Mouse (Mus musculus) G1E (cell line): Measurements from ENCODE around the gene Efna4. TPM values are rescaled to one million over a fixed set of nuclear protein-coding genes. Genes with fewer than 3 reads are reported as not detected.

Source experiments
- ATAC-seq: 2 replicates; pipeline ENCODE4 v1.8.0; 2016; ENCODE audit warnings: mild to moderate bottlenecking; ENCODE audit not compliant: insufficient number of reproducible peaks, poor library complexity, low FRiP score, severe bottlenecking; ENCODE audit errors: extremely low read depth
- DNase-seq: peaks from one replicate; pipeline ENCODE4 v3.0.0; 2012; ENCODE audit warnings: low spot score
- H3K27me3 ChIP-seq: 2 replicates; pipeline ENCODE4 v1.6.1; 2012; ENCODE audit warnings: mild to moderate bottlenecking, low read length, inconsistent platforms; ENCODE audit not compliant: insufficient read depth
- H3K36me3 ChIP-seq: replicated peaks from 2 replicates; pipeline ENCODE3; 2012; ENCODE audit warnings: mild to moderate bottlenecking, inconsistent platforms
- H3K4me1 ChIP-seq: 2 replicates; pipeline ENCODE4 v1.6.1; 2012; ENCODE audit warnings: low read depth, low read length, inconsistent platforms, mixed read lengths; ENCODE audit not compliant: insufficient read depth
- H3K4me3 ChIP-seq: 2 replicates; pipeline ENCODE4 v1.5.1; 2012; ENCODE audit warnings: low read depth, mild to moderate bottlenecking, inconsistent platforms, low read length, moderate library complexity, mixed read lengths
- H3K9me3 ChIP-seq: replicated peaks from 2 replicates; pipeline ENCODE4 v1.6.1; 2012; ENCODE audit warnings: inconsistent platforms
- CTCF ChIP-seq: IDR thresholded peaks from 2 replicates; pipeline ENCODE4 v1.5.1; 2012; ENCODE audit warnings: low read depth, low read length, inconsistent platforms, mixed read lengths
- GATA1 ChIP-seq: IDR thresholded peaks from 2 replicates; pipeline ENCODE4 v1.6.1; 2012; ENCODE audit warnings: borderline replicate concordance, low read length, inconsistent platforms, mixed read lengths
- GATA2 ChIP-seq: IDR thresholded peaks from 2 replicates; pipeline ENCODE4 v1.6.1; 2012; ENCODE audit warnings: low read depth, low read length, inconsistent platforms, borderline replicate concordance
- POLR2AphosphoS5 ChIP-seq: IDR thresholded peaks from 2 replicates; pipeline ENCODE4 v1.6.1; 2012; ENCODE audit warnings: low read depth, low read length, inconsistent platforms; ENCODE audit not compliant: insufficient replicate concordance
- TAL1 ChIP-seq: conservative IDR thresholded peaks from 2 replicates; pipeline ENCODE4 v1.6.1; 2012; ENCODE audit warnings: low read depth, low read length, inconsistent platforms, mixed read lengths
- polyA plus RNA-seq: library from polyadenylated mRNA; stranded (reverse); fragments of >175 nt; gene quantifications from 2 replicates; pipeline ENCODE4 v1.2.3, GENCODE M21; 2012
- total RNA-seq, 2 experiments: library from RNA; stranded (forward) in 1 of 2; stranded (reverse) in 1 of 2; fragments of 200-1000 nt in 1 of 2; fragments of >200 nt in 1 of 2; fragmentation: Nextera tagmentation in 1 of 2; gene quantifications; 2 replicates each; pipeline ENCODE4 v1.2.3; 2014 to 2017

Gene Efna4
- total and polyA plus RNA-seq, 3 experiments, result not detected

DNA sequence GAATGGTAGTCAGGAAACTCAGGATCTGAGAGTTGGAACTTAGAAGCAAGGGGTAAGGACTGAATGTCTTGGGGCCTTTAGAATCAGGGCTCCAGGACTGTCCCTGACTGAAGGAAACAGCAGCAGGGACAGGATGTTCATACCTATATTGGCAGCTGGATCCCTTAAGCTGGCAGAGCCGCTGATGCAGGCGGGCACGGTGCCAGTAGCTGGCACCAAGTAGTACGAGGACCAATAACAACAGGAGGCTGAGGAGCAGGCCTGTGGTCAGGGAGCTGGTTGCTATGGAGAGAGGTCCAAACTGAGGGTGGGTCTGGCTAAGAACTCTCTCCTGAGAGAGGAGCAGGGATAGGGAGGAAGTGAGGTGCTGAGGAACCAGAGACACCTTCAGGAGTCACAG, 4.0 kb upstream of the Efna4 start:
- peaks cover 79% of the 10 kb centered on the region for H3K27me3 ChIP-seq
- no peaks in the 10 kb centered on the region for H3K9me3 ChIP-seq
- H3K4me3 ChIP-seq, result no peak overlapping the region
- DNase-seq, result no peak
- ATAC-seq, result no peak
- H3K4me1 ChIP-seq, result peaks cover 15% of the 10 kb centered on the region
- TF ChIP-seq GATA1 (no peak), POLR2AphosphoS5 (no peak), CTCF (no peak), TAL1 (no peak), GATA2 (no peak)
- H3K36me3 ChIP-seq, result no peaks in the 10 kb centered on the region

DNA sequence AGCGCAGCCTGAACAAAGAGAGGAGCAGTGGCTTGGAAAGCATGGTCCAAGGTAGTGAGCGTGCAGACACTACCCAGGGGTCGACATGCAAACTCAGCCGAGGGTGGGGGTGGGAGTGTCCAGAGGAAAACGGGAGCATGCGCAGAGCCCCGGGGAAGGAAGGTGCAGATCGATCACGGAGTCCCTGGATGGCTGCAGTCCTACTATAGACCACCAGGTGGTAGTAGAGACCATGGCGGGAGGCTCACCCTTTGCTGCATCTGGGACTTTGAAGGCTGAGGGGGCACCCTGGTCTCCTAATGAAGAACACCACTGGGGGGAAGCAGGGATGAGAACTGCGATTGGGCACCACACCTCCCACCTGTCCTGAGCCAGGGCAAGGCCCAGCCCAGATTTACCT, 2.6 kb upstream of the Efna4 start:
- DNase-seq, result peak; percentile 73
- Histone ChIP-seq H3K4me3 (no peak overlapping the region), H3K36me3 (no peaks in the 10 kb centered on the region), H3K4me1 (peaks cover 15% of the 10 kb centered on the region), H3K9me3 (no peaks in the 10 kb centered on the region), H3K27me3 (peaks cover 83% of the 10 kb centered on the region)
- peak; percentile 49; the same call in 1 of the 2 replicates for ATAC-seq
- TF ChIP-seq CTCF (peak; percentile 91), TAL1 (no peak), GATA2 (no peak)

DNA sequence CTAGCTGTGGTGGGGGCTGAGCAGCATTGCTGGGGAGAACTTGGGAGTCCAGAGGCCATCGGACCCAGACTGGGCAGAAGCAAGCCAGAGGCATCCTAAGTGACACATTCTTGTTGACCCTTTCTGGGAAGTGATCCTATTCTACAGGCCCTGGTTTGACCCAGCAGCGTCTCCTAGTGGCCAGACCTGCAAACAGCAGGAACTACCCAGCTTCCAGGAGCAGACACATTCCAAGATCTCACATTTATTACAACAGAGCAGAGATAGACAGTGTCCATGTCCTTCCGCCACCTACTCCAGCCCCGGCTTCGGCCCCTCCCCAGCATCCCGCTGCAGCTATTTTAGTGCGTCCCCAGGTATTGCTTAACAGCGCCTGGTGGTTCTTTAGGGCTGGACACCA, 1.6 kb upstream of the Efna4 start:
- peaks cover 15% of the 10 kb centered on the region for H3K4me1 ChIP-seq
- no peak overlapping the region for H3K4me3 ChIP-seq
- TF ChIP-seq POLR2AphosphoS5 (no peak), CTCF (peak; percentile 95)
- peak; percentile 47 for DNase-seq
- H3K27me3 ChIP-seq, result peaks cover 84% of the 10 kb centered on the region
- ATAC-seq, result no peak
- H3K9me3 ChIP-seq, result no peaks in the 10 kb centered on the region
- H3K36me3 ChIP-seq, result no peaks in the 10 kb centered on the region

DNA sequence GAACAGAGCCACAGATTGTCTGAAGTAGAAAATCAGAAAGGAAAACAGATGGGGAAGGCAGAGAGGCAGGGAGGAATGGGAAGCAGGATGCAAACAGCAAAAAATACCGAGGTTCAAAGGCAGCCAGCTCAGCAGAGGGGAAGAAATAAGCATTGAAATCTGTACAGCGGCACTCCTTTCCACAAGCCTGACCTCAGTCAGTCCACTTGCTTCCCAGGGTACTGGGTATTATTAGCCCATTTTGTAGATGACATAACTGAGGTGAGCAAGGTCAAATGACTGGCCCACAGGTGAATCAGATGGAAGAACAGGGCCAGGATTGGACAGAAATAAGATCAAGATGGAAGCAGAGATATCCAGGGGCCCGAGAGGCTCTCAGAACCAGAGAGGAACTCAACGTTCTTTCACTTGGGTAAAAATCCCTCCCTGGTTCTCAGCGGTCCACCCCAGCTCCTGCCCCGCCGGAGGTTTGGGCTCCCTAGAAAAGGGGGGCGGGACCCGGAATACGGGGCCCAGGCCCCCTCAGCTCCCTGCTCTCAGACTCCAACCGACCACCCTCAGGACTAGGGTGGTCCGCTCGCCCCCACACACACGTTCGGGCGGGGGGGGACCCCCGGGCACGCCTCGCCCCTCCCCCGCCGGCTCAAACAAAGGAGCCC, 637 bp downstream of the Efna4 start:
- no peaks in the 10 kb centered on the region for H3K9me3 ChIP-seq
- no peaks in the 10 kb centered on the region for H3K36me3 ChIP-seq
- DNase-seq (no peak), ATAC-seq (no peak)
- peaks cover 15% of the 10 kb centered on the region for H3K4me1 ChIP-seq
- no peak for TF ChIP-seq TAL1
- no peak for TF ChIP-seq GATA2
- peaks cover 77% of the 10 kb centered on the region for H3K27me3 ChIP-seq
- H3K4me3 ChIP-seq, result peak overlapping the region; percentile 56; the same call in 1 of the 2 replicates

DNA sequence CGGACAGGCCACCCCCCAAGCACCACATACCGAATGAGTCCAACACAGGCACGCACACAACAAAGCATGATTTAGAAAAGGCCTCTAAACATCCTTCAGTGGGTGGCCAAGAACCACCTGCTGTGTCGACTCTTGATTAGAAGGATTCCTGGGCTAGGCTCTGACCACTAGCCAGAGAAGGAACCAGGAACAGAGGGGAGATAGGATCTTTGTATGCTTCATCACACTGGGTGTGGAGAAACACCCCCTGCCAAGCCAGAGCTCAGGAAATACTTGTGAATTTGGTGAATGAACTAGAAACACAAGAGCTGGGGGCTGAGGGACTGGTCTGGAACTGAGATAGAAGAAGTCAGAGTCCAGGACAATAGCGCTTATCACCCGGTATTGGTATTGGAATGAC, 1.3 kb downstream of the Efna4 start:
- no peaks in the 10 kb centered on the region for H3K9me3 ChIP-seq
- no peak overlapping the region for H3K4me3 ChIP-seq
- H3K36me3 ChIP-seq, result no peaks in the 10 kb centered on the region
- no peak for ATAC-seq
- TF ChIP-seq GATA1 (no peak), CTCF (no peak), POLR2AphosphoS5 (no peak), TAL1 (no peak), GATA2 (no peak)
- H3K4me1 ChIP-seq, result peaks cover 16% of the 10 kb centered on the region
- peaks cover 75% of the 10 kb centered on the region for H3K27me3 ChIP-seq
- DNase-seq, result no peak

DNA sequence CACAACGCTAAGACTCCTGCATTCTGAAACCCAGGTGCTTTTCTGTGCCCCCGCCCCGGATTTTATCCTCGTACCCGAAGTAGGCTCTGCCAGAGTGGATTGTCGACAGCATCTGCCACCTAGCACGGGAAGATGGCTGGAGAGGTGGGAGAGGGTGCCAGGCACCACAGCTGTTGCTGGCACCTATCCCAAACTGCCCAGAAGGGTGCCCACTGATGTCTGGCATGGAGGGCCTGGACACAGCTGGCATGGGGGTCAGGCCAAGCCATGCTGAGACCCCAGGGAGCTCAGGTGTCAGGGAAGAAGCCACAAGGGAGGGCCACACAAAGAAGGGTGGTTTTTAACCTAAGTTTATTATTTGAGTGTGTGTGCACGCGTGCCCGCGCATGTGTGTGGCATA, 4.8 kb downstream of the Efna4 start:
- ATAC-seq (no peak), DNase-seq (no peak)
- Histone ChIP-seq H3K27me3 (peaks cover 56% of the 10 kb centered on the region), H3K4me3 (no peak overlapping the region), H3K4me1 (peaks cover 15% of the 10 kb centered on the region), H3K36me3 (no peaks in the 10 kb centered on the region), H3K9me3 (no peaks in the 10 kb centered on the region)
- no peak for TF ChIP-seq GATA1
- TF ChIP-seq TAL1, result no peak
- no peak for TF ChIP-seq POLR2AphosphoS5
- TF ChIP-seq GATA2, result no peak
- TF ChIP-seq CTCF, result no peak

DNA sequence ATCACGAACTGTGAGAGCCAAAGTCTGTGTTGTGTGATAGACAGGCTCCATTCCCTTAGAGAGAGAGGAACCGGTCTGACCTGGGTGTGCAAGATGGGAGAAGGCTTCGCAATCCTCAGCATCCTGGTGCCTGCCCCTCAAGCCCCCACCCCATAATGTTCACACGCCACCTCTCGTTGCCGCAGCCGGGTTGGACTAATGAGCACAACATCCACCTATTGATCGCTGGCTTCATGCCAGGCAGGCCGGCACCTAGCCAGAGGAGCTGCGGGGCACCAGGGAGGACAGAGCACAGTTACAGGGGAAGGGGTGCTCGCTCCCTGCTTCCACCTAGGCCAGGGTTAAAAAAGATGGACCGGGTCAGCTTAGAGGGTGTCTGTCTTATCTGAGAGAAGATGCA, 5.4 kb downstream of the Efna4 start:
- no peaks in the 10 kb centered on the region for H3K9me3 ChIP-seq
- no peaks in the 10 kb centered on the region for H3K36me3 ChIP-seq
- H3K4me1 ChIP-seq, result peaks cover 9% of the 10 kb centered on the region
- DNase-seq, result no peak
- peaks cover 50% of the 10 kb centered on the region for H3K27me3 ChIP-seq
- no peak overlapping the region for H3K4me3 ChIP-seq
- no peak for ATAC-seq
- TF ChIP-seq TAL1 (no peak), GATA2 (no peak), GATA1 (no peak), CTCF (no peak), POLR2AphosphoS5 (no peak)
